Mouse (Mus musculus) cerebellum, postnatal 4 days (tissue): Measurements from ENCODE around the gene Ccr2.
"Not testable (repeated sequence)": the region's sequence is repeated elsewhere in the genome, so short reads cannot be mapped to it uniquely, and the experiment has no call there.

Experiments used
- DNase-seq, 2 experiments: peaks; one replicate each; pipeline ENCODE4 v3.0.0; 2022; ENCODE audit warnings: low spot score in 2 of 2, mixed read lengths in 1 of 2

Ccr2 gene

DNA sequence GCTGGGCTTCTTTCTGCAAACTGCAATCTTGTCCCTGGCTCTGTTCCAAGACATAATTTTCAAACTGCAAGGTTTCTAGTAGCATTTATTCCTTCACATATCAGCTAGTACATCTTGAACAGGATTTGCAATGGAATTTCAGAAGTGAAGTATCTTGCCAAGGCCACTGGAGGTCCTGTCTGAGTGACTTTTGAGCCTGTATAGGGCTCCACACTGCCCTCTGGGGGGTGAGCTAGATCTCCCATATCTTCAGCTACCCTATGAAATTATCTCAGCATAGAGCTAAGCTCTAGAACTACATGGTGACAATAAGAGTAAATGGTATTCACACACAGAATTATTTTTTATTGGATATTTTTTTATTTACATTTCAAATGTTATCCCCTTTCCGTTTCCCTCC lies 16.7 kb downstream of the Ccr2 start:
- DNase-seq: no peak

DNA sequence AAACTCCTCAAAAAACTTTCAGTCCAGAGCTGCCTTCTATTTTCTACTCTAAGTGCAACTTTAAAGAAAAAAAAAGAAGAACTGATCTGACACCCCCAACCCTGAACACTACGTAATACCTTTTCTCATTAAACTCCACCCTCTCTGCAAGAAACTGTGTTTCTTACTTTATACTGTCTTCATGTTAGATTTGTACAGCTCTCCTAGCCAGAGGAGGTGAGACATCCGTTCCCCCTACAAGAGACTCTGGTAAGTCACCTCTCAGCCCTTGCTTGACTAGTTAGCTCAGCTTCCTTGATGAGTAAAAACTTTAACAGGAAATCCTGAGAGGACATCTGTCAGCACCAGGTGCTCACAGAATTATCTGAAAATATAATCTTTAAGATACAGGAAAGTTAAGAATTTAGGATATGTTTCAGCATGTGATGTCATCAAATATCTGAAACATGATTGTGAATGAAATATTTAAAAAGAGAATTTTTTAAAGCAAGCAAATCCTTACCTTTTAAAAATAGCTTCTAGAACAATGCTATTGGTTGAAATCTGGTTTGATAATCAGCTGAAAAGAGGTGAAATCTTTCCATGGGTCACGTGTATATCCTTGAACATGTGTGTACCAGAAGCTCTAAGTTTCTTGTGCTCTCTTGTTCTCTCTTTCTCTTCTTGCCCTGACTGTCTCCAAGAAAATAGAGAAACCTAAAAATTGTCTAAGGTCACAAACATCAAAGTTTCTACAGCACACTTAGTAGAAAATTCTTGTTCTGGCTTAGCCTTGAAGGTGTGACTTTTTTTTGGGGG lies 19.8 kb downstream of the Ccr2 start, which contains the start of gene Ccr5:
Ccr5 (plus strand) TSS at position 157 of the 798 bp plus-strand sequence.
- no peak for DNase-seq

DNA sequence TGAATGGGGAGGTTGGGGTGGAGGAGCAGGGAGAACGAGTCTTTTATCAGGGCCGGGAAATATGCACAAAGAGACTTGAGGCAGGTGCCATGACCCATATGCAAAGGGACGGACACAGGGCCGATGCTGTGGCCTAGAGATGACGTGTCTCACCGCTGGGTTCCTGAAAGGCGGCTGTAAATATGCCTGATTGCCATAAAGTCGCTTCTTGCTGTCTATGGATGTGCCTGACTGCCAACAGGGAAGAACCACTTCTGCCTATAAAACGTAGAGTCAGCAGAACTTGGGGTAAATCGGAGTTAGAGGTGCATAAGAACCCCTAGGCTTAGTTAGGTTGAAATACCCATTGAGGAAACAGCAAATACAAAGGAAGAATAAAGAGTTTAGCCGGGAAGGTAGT lies 23.8 kb downstream of the Ccr2 start:
- DNase-seq: no peak

DNA sequence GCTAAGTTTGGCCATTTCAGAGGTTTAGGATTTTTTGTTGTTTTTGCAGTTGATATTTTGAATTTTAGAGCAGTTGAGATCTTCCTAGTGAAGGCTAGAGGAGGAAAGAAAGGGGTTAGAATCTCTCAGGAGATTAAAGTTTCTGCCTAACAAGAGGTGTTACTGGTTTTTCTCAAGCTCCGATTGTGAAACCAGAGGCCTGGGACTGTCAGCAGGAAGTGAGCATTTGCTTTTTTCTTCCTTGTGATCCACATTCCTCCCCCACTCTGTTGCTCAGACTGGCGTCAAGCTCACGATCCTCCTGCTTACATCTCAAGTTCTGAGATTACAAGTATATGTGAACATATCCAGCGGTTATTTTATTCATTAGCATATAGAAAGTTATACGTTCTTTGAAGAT lies 24.6 kb downstream of the Ccr2 start:
- DNase-seq: no peak

DNA sequence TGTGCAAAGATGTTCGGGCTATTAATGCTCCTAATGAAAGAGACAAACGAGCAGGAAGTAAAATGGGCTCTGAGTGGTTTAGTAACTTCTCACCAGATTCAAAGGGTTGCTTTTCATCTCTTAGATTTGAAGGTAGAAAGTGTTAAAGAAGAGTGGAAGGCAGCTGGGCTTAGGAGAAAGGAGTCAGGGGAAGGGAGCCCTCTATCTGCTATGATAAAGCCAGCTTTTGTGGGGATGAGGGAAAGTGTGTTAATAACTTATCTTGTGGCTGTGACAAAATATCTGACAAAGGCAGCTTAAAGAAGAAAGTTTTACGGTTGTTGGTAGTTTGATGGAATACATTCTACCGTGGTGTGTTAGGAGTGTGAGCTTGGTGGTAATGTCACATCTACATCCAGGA lies 25.7 kb downstream of the Ccr2 start:
- no peak for DNase-seq

DNA sequence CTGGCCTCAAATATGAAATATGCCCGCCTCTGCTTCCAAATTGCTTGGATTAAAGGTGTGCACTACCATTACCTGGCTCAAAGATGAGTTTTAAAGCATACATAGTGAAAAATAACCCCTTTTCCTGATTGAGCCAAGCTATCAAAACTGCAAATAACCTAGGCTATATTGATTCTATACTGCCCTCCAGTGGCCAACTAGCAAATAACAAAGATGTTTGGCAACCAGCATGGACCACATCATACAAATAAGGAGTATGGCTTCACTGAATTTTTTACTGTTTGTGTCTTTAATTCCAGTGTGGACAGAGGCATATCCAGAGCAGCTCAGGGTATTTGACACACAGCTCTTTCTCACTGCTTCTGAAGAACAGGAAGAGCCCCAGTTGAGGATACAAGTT lies 26.6 kb downstream of the Ccr2 start:
- peak in 1 of 2 experiments; percentile 23 for DNase-seq

DNA sequence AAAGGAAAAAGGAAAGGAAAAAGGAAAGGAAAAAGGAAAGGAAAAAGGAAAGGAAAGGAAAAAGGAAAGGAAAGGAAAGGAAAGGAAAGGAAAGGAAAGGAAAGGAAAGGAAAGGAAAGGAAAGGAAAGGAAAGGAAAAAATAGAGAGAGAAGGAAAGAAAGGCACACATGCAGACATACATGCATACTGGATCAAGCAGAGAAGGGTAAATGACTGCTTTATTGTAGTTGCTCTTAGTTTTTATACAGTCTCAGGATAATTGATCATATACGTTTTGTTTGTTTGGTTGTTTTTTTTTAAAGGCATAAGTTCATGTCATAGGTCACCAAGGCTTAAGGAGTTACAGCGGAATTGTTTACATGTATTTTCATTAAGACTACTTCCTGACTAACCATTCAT lies 31.1 kb downstream of the Ccr2 start:
- not testable (repeated sequence) for DNase-seq

DNA sequence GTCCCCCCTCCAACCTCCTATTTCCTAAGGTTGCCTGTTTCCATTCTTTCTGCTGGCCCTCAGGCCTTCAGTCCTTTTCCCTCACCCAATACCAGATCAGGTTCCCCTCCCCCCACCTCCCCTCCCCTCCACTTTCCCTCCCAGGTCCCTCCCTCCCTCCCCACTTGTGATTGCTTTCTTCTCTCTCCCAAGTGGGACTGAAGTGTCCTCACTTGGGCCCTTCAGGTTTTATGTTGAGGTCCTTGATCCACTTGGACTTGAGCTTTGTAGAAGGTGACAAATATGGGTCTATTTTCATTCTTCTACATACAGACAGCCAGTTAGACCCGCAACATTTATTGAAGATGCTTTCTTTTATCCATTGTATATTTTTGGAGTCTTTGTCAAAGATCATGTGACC lies 33.2 kb downstream of the Ccr2 start:
- not testable (repeated sequence) for DNase-seq

DNA sequence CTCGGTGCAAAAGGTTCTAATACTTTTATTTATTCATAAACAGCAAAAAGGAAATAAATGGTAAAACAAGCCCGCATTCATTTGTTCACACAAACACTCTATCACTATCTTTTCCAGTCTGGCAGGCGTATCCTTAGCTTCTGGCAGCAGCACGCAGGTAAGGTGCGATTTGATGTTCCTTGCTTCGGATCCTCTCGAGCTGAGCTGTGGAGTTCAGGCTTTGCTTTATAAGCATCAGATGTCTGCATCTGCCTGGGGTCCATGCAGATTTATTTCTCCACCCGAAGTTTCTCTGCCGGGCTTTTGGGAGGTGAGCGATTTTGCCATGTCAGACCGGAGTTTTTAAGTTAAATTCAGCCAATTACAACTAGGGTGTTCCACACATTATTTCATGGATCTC lies 35.9 kb downstream of the Ccr2 start:
- no peak for DNase-seq

DNA sequence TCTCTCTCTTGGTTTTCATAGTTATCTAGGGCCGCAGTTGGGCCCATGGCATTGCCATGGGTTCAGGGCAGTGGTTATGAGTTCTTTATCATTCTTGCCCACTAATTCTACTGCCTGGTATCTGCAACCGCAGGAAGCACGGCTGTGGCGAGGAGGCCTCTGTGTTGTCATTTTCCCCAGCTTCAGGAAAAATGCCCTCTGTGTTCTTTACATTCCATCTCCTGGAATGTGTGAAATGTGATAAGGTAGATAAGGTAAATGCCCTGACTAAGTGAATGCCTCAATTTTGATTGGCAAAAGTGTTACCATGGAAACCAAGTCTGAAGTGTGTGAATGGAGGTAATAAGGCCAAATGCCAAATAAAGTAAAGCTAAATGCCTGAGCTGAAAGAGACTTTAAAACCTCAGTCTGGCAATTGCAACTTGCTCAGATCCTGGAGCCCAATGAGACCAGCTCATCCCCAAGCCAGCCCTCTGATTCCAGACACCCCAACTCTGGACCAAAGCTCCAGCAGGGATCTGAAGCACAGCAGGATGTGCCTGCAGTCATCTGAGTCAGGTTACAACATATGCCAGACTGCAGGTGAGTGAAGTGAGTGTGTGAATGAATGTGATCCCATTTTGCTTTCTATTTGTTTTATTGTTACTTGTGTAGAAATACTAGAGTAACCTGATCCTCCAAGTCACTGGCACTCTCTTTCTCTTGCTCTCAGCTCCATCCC lies 36.5 kb downstream of the Ccr2 start:
- no peak for DNase-seq

DNA sequence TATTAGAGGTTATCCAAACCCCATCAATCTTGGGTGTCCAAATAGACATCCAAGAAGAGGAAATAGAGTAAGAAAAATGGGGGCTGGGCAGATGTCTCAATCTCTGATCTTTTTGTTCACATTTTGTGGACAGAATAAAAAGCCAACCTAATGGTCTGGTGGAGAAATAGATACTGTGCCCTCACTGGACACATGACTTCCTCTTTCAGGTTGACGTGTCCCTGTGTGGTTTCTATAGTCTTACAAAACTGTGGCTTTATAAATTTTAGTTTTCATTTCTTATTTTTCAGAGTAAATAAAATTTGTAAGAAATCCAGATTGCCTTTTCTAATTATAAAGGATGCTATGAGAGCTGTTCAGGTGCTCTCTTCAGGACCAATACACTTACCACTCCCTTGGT lies 41.9 kb downstream of the Ccr2 start:
- DNase-seq: no peak

DNA sequence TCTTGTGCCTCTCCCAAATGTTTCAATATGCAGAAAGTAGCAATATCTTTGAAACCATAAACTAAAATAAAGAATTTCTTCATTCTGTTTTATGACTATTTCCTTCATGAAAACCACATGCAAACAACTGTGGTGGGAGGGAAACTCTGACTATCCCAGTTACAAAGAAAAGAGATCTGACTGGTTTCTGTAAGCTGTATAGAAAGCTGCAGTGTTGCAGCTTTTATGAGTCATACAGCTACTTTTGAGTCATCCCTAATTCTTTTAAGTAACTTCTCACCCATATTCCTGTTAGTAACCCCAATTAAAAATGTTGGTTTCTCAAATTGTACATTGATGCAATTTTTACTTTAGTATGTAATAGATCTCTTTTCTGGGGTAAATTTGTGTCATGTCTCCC lies 44.6 kb downstream of the Ccr2 start:
- no peak for DNase-seq
